Mouse (Mus musculus): ENCODE measurements around the gene Elovl4. TPM values are rescaled to one million over a fixed set of nuclear protein-coding genes. Genes with fewer than 3 reads are reported as not detected.

Elovl4 gene
- polyA plus RNA-seq (2012; rRNA removed), result 0.22 and 0.25 TPM in 2 replicates

DNA sequence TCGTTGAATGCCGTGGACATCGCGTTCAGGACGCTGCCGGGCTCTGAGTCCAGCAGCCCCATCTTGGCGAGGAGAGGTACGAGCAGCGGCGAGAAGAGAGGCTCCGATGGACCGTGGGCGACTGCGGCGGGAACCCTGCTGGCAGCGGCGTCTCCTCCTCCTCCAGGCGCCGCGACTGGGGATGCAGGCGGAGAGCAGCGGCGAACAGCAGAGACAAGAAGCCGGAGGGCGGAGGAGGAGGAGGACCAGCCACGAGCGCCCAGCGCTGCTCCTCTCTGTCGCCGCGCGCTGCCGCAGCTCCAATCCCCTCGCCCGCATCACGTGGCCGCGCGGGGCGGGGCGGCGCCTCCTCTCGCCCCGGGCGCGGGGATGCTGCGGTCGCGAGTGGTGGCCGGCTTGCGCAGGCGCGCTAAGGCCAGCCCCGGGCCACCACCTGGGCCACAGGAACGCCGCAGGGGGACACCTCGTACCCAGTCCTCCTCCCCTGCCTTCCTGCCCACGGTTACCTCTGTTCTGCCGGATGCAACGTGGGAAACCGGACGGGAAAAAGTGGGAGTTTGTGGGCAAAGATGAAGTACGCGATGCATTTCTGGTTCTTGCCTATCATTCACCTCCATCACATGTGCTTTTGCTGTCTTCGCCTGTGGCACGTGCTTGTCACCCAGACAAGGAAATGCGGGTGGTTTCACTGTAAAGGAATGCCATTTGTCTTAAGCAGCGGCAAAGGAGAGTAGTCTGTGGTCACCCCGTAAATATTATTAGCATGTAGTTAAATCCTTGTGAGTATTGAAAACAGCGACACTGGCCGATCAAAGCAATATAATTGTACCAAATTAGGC is at the start of gene Elovl4:
Gene Elovl4 (minus strand): TSS at position 301 of the 839 bp plus-strand sequence.
- WGBS, result 3% methylated on average over 71 of the region's 71 CpGs

GRCm38 (mm10) chr9:83852464-83852863 is 46.4 kb upstream of the Elovl4 start:
- DNase-seq (ENCODE audit: low read depth, low spot score), result no peak
- 94% methylated on average over 3 of the region's 3 CpGs for WGBS

More for the DNA sequence above, at the start of gene Elovl4:
- DNase-seq (ENCODE audit: low read depth, low spot score), result no peak

DNA sequence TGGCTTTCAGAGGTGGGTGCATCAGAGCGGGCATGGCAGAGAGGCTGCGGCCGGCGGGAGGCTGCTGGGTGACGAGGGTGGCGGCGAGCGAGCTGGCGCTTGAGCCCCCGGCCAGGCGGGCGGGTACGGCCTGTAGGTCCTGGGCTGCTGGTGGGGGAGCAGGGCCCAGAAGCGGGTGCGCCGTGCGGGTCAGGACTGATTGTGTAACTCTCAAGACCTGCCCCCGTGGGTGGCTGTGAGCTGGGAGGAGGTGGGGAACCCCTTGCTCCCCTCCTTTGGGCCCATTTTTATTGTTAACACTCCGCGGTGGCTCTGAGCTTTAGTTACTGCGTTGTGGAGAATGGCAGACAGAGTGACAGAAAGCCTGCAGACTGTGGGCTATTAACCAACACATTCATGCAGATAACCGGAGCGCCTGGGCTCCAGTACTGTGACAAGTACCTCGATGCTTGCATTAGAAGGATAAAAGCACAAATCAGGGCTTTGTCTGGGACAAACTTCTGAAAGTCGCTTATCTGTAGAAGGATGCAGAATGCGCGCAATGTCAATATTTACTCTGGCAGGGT is 28.8 kb upstream of the Elovl4 start:
- no peak for DNase-seq (ENCODE audit: low read depth, low spot score)
- under 1% methylated on average over 27 of the region's 27 CpGs for WGBS

GRCm38 (mm10) chr9:83833811-83834747 is 28.0 kb upstream of the Elovl4 start, which contains the start of gene Ttk:
TSS of gene Ttk (plus strand) at chr9:83834689.
- peak; percentile 51 for DNase-seq (ENCODE audit: low read depth, low spot score)
- 1% methylated on average over 38 of the region's 38 CpGs for WGBS

DNA sequence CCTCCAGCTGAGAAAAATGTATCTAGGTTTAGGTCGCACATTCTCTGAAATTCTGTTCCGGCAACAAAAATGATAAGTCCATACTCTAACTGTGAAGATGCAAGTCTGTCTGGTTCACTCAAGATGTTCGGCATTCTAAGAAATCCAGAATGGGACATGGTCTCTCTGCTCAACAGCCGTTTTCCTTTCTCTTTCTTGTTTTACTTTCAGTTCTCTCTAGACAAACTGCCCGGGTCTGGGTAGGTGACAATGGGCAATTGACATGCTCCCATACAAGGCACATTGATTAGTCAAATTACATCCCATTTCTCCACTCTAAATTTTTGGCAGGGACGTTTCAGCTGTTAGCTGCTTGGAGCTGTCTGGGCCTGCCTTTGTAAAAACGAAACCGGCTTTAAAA is 25.1 kb upstream of the Elovl4 start:
- 63% methylated on average over 8 of the region's 8 CpGs for WGBS
- DNase-seq (ENCODE audit: low read depth, low spot score), result no peak

- DNase-seq (ENCODE audit: low read depth, low spot score), result no peak
- WGBS, result 85% methylated on average over 5 of the region's 5 CpGs
Observed at GRCm38 (mm10) chr9:83829896-83830295, 23.8 kb upstream of the Elovl4 start.

- DNase-seq (ENCODE audit: low read depth, low spot score), result no peak
- 66% methylated on average over 5 of the region's 5 CpGs for WGBS
Observed at GRCm38 (mm10) chr9:83822925-83823324, 16.8 kb upstream of the Elovl4 start.

DNA sequence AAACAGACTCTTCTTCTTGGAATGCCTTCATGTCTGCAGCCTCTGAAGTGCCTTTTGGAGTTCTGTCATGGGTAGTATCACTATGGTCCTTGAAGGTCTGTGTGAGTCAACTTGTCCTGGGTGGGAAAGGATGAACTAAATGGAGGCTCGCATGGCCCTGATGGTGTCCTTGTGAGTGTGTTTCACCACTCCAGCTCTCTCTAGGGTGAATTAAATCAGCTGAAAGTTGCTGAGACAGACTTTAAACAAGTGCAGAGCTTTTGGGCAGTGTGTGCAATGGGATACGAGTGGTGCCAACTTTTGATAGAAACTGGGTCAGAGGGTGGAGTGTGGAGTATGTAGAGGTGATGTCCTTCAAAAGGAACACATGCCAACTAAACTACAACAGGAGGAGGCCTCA is 14.9 kb upstream of the Elovl4 start:
- 87% methylated on average over 2 of the region's 2 CpGs for whole genome bisulfite sequencing
- no peak for DNase-seq (ENCODE audit: low read depth, low spot score)

- DNase-seq (ENCODE audit: low read depth, low spot score), result no peak
- 83% methylated on average over 7 of the region's 7 CpGs for WGBS
Observed at GRCm38 (mm10) chr9:83819188-83819587, 13.1 kb upstream of the Elovl4 start.

DNA sequence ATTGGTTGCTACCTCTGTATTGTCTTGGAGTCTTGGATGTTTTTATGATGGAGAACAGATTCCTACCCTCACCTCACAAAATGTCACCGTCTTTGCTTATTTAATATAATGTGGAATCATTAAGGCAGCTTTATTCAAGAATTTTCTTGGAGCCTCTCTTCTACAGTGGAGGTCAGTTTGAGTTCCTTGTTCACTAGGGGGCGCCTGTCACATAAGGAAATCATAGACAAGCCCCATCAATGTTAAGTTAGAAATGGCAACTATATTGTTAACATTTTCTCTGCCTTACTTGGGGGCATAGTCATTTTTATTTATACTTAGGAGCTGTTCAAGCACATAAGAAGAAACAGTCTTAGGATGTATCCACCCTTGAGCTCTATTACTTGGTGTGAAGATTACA is 1.5 kb upstream of the Elovl4 start:
- DNase-seq (ENCODE audit: low read depth, low spot score), result peak; percentile 19
- 10% methylated on average over 2 of the region's 2 CpGs for WGBS

DNA sequence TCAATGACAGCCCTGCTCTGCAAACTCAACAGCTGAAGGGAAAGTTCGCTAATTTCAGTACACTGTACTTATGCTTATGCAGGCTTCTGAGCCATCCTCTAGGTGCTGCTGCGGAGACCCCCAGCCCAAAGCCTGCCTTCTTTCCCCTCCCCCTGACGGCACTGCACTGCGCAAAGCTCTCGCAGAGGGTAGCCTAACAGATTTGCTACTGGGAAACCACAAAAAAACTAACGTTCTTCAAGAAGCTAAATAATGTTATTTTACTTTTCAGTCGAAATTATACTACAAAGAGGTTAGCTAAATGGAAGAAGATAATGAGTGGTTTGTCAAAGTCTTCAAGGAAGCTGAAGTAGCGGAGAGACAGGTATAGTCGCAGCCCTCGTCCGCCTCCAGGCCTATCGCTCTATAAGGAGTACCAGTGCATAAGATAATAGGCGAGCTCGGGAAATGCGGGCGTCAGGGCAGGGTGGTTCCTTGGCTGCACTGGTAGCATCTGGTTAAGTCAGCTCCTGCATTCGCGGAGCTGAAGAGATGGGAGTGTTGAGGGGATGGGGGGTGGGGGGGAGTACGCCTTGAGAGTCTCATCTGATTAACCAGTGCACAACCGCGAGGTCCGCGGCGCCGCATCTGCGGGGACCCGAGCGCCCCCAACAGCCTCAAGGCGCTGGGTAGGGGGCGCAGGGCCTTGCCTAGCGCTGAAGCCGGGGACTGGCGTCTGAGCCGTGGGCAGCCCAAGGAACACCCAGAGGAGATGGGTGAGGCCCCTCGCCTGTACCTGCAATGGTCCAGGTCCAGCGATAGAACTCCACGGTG is 707 bp downstream of the Elovl4 start:
- DNase-seq (ENCODE audit: low read depth, low spot score), result no peak
- WGBS, result 3% methylated on average over 37 of the region's 37 CpGs

- DNase-seq (ENCODE audit: low read depth, low spot score), result no peak
- 53% methylated on average over 13 of the region's 13 CpGs for WGBS
Observed at GRCm38 (mm10) chr9:83804341-83804740, 1.7 kb downstream of the Elovl4 start.

GRCm38 (mm10) chr9:83797898-83798297 is 8.2 kb downstream of the Elovl4 start:
- WGBS, result 83% methylated on average over 8 of the region's 8 CpGs
- DNase-seq (ENCODE audit: low read depth, low spot score), result no peak

- WGBS, result 78% methylated on average over 7 of the region's 7 CpGs
- no peak for DNase-seq (ENCODE audit: low read depth, low spot score)
Observed at GRCm38 (mm10) chr9:83796875-83797274, 9.2 kb downstream of the Elovl4 start.

DNA sequence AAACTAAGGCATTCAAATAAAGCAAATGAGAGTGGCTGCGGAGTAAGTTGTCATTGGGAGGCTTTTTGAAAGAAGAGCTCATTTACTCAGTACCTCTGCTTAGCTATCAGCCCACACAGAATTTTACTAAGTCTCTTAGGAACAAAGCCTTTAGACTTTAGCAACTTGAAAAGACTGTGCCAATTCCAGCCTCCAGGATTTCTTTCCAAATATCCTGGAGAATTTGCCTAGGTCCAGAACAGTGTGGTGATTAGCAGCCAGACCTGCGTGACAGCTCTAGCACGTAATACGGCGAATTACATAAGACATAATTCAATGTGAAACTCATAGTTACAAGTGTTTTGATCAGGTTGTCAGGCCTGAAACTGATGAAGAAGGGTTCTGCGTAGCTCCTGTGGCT is 16.8 kb downstream of the Elovl4 start:
- 90% methylated on average over 6 of the region's 6 CpGs for WGBS
- DNase-seq (ENCODE audit: low read depth, low spot score), result no peak

DNA sequence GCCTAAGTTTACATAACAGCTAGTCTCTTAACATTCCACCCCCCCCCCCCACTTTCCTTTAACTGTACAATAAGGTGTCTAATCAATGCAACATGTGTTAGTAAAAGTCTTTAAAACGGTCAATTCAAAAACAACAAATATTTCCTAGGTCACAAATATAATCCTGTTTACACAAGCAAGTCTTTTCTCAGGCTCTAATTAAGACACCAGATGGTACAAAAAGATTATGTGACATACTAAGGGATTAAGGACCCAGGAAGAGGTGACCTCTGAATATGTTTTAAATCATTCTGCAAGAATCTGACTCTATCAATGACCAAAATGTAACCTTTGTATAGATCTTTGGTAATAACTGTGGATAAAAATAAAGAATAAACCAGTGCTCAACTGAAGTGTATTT is 20.6 kb downstream of the Elovl4 start:
- WGBS, result 68% methylated on average over 1 of the region's 1 CpGs
- DNase-seq (ENCODE audit: low read depth, low spot score), result no peak

DNA sequence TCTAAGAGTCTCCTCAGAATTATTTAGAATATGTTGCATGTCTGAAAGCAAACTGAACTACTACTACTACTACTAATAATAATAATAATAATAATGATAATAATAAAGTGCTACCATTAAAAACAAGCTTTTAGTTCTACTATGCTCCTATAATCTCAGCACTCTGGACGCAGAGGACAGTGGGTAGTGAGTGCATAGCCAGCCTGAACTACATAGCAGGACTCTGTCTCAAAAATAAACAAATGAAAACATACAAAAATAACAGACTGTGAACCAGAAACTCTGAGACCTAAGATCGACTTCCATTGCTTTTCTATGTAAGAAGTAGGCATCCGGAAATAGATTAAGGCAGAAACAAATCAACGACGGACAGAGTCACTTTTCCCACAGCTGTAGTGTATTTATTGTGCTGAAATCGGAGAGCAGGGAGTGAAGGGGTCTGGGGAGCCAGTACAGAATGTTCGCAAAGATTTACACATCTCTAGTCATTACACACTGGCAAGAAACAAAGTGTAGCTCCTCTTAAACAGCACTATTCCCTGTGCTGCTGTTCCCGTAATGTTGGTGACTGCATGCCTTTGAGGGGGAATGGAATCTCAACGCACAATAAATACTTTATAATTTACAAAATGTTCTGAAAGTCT is 27.6 kb downstream of the Elovl4 start:
- WGBS, result 67% methylated on average over 9 of the region's 9 CpGs
- no peak for DNase-seq (ENCODE audit: low read depth, low spot score)

- WGBS, result 73% methylated on average over 4 of the region's 4 CpGs
Observed at GRCm38 (mm10) chr9:83761318-83761717, 44.8 kb downstream of the Elovl4 start.

DNA sequence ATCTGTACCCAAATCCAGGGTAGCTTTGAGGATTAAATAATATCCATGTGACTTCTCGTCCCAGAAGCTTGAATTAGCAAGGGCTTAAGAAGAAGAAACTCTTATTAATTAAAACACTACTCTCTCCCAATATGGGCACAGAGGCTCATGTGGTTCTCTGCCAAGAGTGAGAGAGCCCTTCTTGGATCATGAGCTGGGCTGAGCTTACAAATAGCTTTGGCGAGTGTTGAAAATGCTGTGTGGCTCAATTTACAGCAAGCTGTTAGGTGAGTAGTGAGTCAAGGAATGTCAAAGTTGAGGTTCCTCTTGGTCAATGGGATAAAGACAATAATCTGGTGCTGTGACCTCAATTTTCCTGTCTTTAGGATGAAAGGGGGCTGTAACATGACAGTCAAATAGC is 74.2 kb downstream of the Elovl4 start:
- no peak for DNase-seq (ENCODE audit: low read depth, low spot score)
- 80% methylated on average over 2 of the region's 2 CpGs for WGBS

More at GRCm38 (mm10) chr9:83761318-83761717, 44.8 kb downstream of the Elovl4 start:
- no peak for DNase-seq (ENCODE audit: low read depth, low spot score)

Measured in large intestine, adult 2 months (tissue).